Mouse (Mus musculus) midbrain, embryonic 12.5 days (tissue): ENCODE measurements around the gene Fam193a. TPM values are rescaled to one million over a fixed set of nuclear protein-coding genes. Genes with fewer than 3 reads are reported as not detected.
A peak's percentile ranks its signal among the peaks of the same experiment; 100 is the strongest.

Experiments used
- ATAC-seq: fragments of 200-750 bp; cut with Nextera tagmentation; 2 replicates; pipeline ENCODE4 v1.8.0; 2017; ENCODE audit warnings: low read depth, moderate TSS enrichment, moderate library complexity; ENCODE audit not compliant: low FRiP score
- H3K27ac ChIP-seq: fragments of 300-500 bp; sonication (generic); replicated peaks from 2 replicates; pipeline ENCODE4 v1.5.1; 2016; ENCODE audit warnings: mild to moderate bottlenecking
- H3K27me3 ChIP-seq: fragments of 300-500 bp; sonication (generic); 2 replicates; pipeline ENCODE4 v1.6.1; 2016; ENCODE audit warnings: mild to moderate bottlenecking
- H3K36me3 ChIP-seq: fragments of 300-500 bp; sonication (generic); 2 replicates; pipeline ENCODE4 v1.6.1; 2016
- H3K4me1 ChIP-seq: fragments of 300-500 bp; sonication (generic); 2 replicates; pipeline ENCODE4 v1.6.1; 2016
- H3K4me2 ChIP-seq: fragments of 300-500 bp; sonication (generic); replicated peaks from 2 replicates; pipeline ENCODE4 v1.6.1; 2016; ENCODE audit warnings: mild to moderate bottlenecking, moderate library complexity
- H3K4me3 ChIP-seq: fragments of 300-500 bp; sonication (generic); 2 replicates; pipeline ENCODE4 v1.5.1; 2016; ENCODE audit warnings: mild to moderate bottlenecking
- H3K9ac ChIP-seq: fragments of 300-500 bp; sonication (generic); replicated peaks from 2 replicates; pipeline ENCODE4 v1.6.1; 2016; ENCODE audit warnings: mild to moderate bottlenecking, moderate library complexity
- H3K9me3 ChIP-seq: fragments of 300-500 bp; sonication (generic); 2 replicates; pipeline ENCODE4 v1.6.1; 2016; ENCODE audit warnings: mild to moderate bottlenecking
- WGBS: fragments of 180-500 bp; shearing (Covaris S2); methylation state at CpG from one replicate; pipeline ENCODE4 v1.1.7; 2016; 5-methylcytosine and 5-hydroxymethylcytosine counted together
- polyA plus RNA-seq: library from polyadenylated mRNA; unstranded; fragments of >200 nt; fragmentation: Nextera tagmentation; extraction: Ambion mirVana; gene quantifications from 2 replicates; pipeline ENCODE4 v1.2.1, GENCODE M21; 2016

Gene Fam193a
- polyA plus RNA-seq, 1 experiment from 2014 or later: 17.4 TPM

DNA sequence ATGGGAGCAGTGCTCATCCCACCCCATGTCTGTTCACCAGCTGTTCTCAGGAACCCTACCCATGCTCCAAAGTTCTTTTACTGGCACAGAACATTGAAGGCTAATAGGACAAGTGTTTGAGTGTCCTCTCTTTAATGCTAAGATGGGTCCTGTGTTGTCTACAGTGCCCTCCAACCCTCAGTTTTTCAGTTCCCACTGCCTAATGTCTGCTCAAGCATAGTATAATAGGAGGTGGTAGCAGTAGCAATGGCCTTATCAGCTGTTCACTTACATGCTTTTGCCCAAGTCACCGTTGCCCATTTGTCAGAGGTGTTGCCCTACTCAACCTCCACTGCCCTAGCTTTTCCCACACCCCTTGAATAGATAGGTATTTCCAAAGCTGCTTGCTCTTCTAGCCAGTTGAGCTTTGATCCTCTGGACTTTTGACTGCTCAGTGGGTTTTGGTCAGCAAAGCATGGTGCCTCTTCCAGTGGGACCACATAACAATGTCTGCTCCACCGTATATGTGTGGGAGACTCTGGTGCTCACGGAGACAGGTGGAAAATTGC, 17.6 kb upstream of the Fam193a start:
- H3K36me3 ChIP-seq: peaks cover 98% of the 10 kb centered on the region
- no peak for ATAC-seq
- H3K4me3 ChIP-seq: no peak overlapping the region
- no peak overlapping the region for H3K4me2 ChIP-seq
- H3K4me1 ChIP-seq: no peaks in the 10 kb centered on the region
- no peaks in the 10 kb centered on the region for H3K27me3 ChIP-seq
- no peak overlapping the region for H3K9ac ChIP-seq
- H3K9me3 ChIP-seq: no peaks in the 10 kb centered on the region
- WGBS: 96% methylated on average over 3 of the region's 3 CpGs
- no peak overlapping the region for H3K27ac ChIP-seq

DNA sequence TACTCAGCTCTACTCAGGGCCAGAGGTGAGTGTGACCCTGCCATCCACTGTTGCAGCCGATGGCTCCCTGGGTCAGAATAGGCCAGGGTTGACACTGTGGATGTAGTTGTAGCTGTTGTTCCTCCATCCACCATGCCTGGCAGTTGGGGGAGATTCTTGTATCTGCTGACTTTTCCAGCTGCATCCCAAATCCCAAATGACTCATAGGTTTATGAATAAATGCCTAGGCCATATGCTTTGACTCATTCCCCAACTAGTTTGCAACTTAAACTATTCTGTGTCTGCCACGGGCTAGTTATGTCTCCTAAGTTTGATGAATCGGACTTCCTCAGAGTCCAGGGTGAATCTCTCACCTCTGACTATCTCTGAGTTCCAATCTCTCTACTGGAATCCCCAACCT, 9.5 kb upstream of the Fam193a start:
- Histone ChIP-seq H3K9ac (no peak overlapping the region), H3K4me2 (no peak overlapping the region), H3K27me3 (no peaks in the 10 kb centered on the region), H3K36me3 (peaks cover 64% of the 10 kb centered on the region), H3K4me1 (no peaks in the 10 kb centered on the region), H3K27ac (no peak overlapping the region), H3K4me3 (no peak overlapping the region), H3K9me3 (no peaks in the 10 kb centered on the region)
- no peak for ATAC-seq
- WGBS: 93% methylated on average over 3 of the region's 3 CpGs

- H3K9me3 ChIP-seq: no peaks in the 10 kb centered on the region
- no peaks in the 10 kb centered on the region for H3K4me1 ChIP-seq
- H3K36me3 ChIP-seq: peaks cover 40% of the 10 kb centered on the region
- no peak overlapping the region for H3K4me3 ChIP-seq
- H3K9ac ChIP-seq: no peak overlapping the region
- no peak for ATAC-seq
- no peaks in the 10 kb centered on the region for H3K27me3 ChIP-seq
- no peak overlapping the region for H3K27ac ChIP-seq
- H3K4me2 ChIP-seq: no peak overlapping the region
These were observed 6.6 kb upstream of the Fam193a start for GRCm38 (mm10) chr5:34363115-34363514.

GRCm38 (mm10) chr5:34368551-34369290, 1.0 kb upstream of the Fam193a start:
- 73% methylated on average over 7 of the region's 7 CpGs for WGBS
- H3K4me2 ChIP-seq: peak overlapping the region; percentile 56
- ATAC-seq: no peak; the same call in 1 of the 2 replicates

GRCm38 (mm10) chr5:34370022-34370823, 490 bp downstream of the Fam193a start:
- H3K36me3 ChIP-seq: 0 out of 2 replicates have a peak, but pooled peaks cover 2% of the 10 kb centered on the region
- H3K4me1 ChIP-seq: peaks cover 23% of the 10 kb centered on the region
- H3K27me3 ChIP-seq: no peaks in the 10 kb centered on the region
- peak overlapping the region; percentile 97 for H3K4me3 ChIP-seq
- WGBS: under 1% methylated on average over 79 of the region's 114 CpGs
- ATAC-seq: peak; percentile 1; the same call in 1 of the 2 replicates
- H3K9me3 ChIP-seq: no peaks in the 10 kb centered on the region
- peak overlapping the region; percentile 92 for H3K9ac ChIP-seq
- H3K27ac ChIP-seq: peak overlapping the region; percentile 70
- peak overlapping the region; percentile 72 for H3K4me2 ChIP-seq

More at GRCm38 (mm10) chr5:34368551-34369290, 1.0 kb upstream of the Fam193a start:
- peaks cover 9% of the 10 kb centered on the region; the same call in 1 of the 2 replicates for H3K36me3 ChIP-seq
- peak overlapping the region; percentile 97 for H3K4me3 ChIP-seq
- H3K4me1 ChIP-seq: peaks cover 23% of the 10 kb centered on the region
- H3K9me3 ChIP-seq: no peaks in the 10 kb centered on the region
- H3K9ac ChIP-seq: peak overlapping the region; percentile 78
- H3K27me3 ChIP-seq: no peaks in the 10 kb centered on the region
- H3K27ac ChIP-seq: peak overlapping the region; percentile 83

DNA sequence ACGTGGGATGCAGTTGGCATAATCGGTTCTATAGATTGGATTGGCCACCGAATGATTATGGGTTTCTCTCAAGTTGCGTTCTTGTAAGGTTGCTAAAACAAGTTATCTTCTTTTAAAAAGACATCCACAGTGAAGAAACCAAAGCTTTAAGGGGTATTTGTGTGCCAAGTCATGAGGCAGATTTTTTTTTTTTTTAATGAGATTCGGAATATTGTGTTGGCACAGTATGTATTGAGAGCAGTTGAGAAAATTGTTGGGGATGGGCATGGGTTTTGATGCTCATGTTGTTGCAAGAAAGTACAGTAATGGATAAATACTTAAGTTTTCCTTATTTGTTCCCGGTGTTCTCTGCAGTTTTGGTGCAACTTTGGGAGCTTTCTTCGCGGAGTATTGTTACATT, 1.1 kb downstream of the Fam193a start:
- Histone ChIP-seq H3K4me1 (peaks cover 23% of the 10 kb centered on the region), H3K27me3 (no peaks in the 10 kb centered on the region), H3K9ac (peak overlapping the region; percentile 92), H3K4me3 (peak overlapping the region; percentile 97), H3K4me2 (peak overlapping the region; percentile 72), H3K9me3 (no peaks in the 10 kb centered on the region), H3K36me3 (no peaks in the 10 kb centered on the region), H3K27ac (0 out of 2 replicates have a peak overlapping the region, but pooled peaks have one; percentile 70)
- 32% methylated on average over 8 of the region's 8 CpGs for WGBS
- ATAC-seq: no peak

DNA sequence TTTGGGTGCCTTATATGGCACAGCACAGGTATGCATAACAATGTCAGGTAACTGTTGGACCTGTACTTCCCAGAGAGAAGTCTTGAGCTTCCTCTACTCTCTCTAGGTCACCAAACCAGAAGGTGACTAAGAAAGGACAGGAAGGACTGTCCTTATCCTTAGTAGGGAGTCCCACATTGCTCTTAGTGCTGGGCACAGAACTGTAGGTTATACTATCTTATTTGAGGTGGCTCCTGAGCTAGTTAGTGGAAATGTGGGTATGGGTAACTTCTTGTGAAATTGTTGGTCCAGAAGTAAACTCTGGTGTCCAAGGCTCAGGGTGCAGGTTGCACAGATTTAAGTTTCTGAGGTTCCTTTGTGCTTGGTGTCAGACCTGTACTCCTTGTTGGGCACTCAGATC, 2.4 kb downstream of the Fam193a start:
- Histone ChIP-seq H3K27me3 (no peaks in the 10 kb centered on the region), H3K4me1 (peaks cover 23% of the 10 kb centered on the region), H3K9me3 (no peaks in the 10 kb centered on the region), H3K4me3 (no peak overlapping the region), H3K4me2 (peak overlapping the region; percentile 15), H3K9ac (no peak overlapping the region), H3K27ac (no peak overlapping the region), H3K36me3 (no peaks in the 10 kb centered on the region)
- ATAC-seq: no peak

DNA sequence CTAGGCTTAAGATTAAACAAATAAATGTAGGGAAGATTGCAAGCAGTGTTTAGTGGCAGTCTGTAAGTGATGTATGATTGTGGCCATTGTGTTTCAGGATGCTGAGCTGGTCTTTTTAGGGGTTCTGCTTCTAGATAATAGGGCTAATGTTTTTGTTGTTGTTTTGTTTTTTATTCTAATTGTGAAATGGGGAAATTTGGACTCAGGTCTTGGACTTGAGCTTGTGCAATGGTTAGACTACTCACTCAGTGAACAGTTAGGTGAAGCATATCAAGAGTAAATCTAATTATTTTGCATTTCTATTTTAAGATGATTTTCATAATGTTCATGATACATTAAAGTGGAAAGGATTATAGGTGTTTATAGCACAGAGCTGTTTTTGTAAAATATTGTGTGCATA, 2.8 kb downstream of the Fam193a start:
- Histone ChIP-seq H3K36me3 (no peaks in the 10 kb centered on the region), H3K9ac (no peak overlapping the region), H3K4me2 (peak overlapping the region; percentile 15), H3K27me3 (no peaks in the 10 kb centered on the region), H3K27ac (no peak overlapping the region), H3K9me3 (no peaks in the 10 kb centered on the region), H3K4me3 (no peak overlapping the region), H3K4me1 (peaks cover 23% of the 10 kb centered on the region)
- ATAC-seq: no peak

DNA sequence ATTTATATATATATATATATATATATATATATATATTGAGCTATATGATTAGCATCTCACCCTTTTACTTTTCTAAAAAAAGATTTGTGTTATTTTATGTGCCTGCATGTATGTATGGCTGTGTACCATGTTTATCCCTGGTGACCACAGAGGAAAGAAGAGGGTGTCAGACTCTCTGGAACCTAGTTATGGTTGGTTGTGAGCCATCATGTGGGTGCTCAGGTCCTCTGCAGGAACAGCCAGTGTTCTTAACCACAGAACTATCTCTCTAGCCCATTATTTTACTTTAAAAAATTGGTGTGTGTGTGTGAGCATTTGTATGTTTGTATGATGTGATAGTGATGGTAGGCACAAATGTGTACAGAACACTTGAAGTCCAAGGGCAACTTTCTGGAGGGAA, 9.1 kb downstream of the Fam193a start:
- Histone ChIP-seq H3K36me3 (no peaks in the 10 kb centered on the region), H3K4me2 (no peak overlapping the region), H3K27ac (no peak overlapping the region), H3K4me1 (no peaks in the 10 kb centered on the region; the same call in 1 of the 2 replicates), H3K9ac (no peak overlapping the region), H3K4me3 (no peak overlapping the region), H3K27me3 (no peaks in the 10 kb centered on the region), H3K9me3 (no peaks in the 10 kb centered on the region)
- ATAC-seq: no peak

DNA sequence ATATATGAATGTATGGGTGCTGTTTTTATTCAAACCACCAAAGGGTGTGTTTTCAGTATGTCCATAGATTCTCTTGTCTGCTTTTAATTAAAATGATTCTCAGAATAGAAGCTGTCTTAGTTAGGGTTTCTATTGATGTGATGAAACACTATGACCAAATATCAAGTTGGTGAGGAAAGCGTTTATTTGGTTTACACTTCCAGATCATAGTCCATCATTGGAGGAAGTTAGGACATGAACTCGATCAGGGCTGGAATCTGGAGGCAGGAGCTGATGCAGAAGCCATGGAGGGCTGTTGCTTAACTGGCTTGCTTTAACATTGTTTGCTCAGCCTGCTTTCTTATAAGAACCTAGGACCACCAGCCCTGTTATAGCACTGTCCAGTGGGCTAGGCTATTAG, 12.0 kb downstream of the Fam193a start:
- no peak for ATAC-seq
- H3K4me2 ChIP-seq: no peak overlapping the region
- H3K9me3 ChIP-seq: 0 out of 2 replicates have a peak, but pooled peaks cover 7% of the 10 kb centered on the region
- H3K27me3 ChIP-seq: no peaks in the 10 kb centered on the region
- H3K4me1 ChIP-seq: no peaks in the 10 kb centered on the region; the same call in 1 of the 2 replicates
- no peak overlapping the region for H3K27ac ChIP-seq
- H3K4me3 ChIP-seq: no peak overlapping the region
- no peak overlapping the region for H3K9ac ChIP-seq
- peaks cover 10% of the 10 kb centered on the region for H3K36me3 ChIP-seq
- 96% methylated on average over 2 of the region's 2 CpGs for WGBS

- no peak overlapping the region for H3K27ac ChIP-seq
- no peaks in the 10 kb centered on the region; the same call in 1 of the 2 replicates for H3K4me1 ChIP-seq
- H3K4me2 ChIP-seq: no peak overlapping the region
- no peak overlapping the region for H3K4me3 ChIP-seq
- ATAC-seq: no peak
- 0 out of 2 replicates have a peak, but pooled peaks cover 7% of the 10 kb centered on the region for H3K9me3 ChIP-seq
- H3K36me3 ChIP-seq: peaks cover 10% of the 10 kb centered on the region
- 97% methylated on average over 5 of the region's 5 CpGs for WGBS
- no peaks in the 10 kb centered on the region for H3K27me3 ChIP-seq
- no peak overlapping the region for H3K9ac ChIP-seq
These were observed 15.9 kb downstream of the Fam193a start for GRCm38 (mm10) chr5:34385616-34386015.

GRCm38 (mm10) chr5:34386744-34387143, 17.0 kb downstream of the Fam193a start:
- no peaks in the 10 kb centered on the region for H3K27me3 ChIP-seq
- no peak overlapping the region for H3K9ac ChIP-seq
- H3K4me1 ChIP-seq: no peaks in the 10 kb centered on the region; the same call in 1 of the 2 replicates
- H3K36me3 ChIP-seq: peaks cover 10% of the 10 kb centered on the region
- 0 out of 2 replicates have a peak, but pooled peaks cover 7% of the 10 kb centered on the region for H3K9me3 ChIP-seq
- WGBS: 96% methylated on average over 2 of the region's 2 CpGs
- H3K4me2 ChIP-seq: no peak overlapping the region
- no peak overlapping the region for H3K4me3 ChIP-seq
- H3K27ac ChIP-seq: no peak overlapping the region
- no peak for ATAC-seq
